Mouse (Mus musculus) forebrain, embryonic 16.5 days (tissue): Measurements from ENCODE around the gene Evi2a. TPM values are rescaled to one million over a fixed set of nuclear protein-coding genes. Genes with fewer than 3 reads are reported as not detected.

Experiments used
- ATAC-seq: fragments of 200-750 bp; cut with Nextera tagmentation; 2 replicates; pipeline ENCODE4 v1.8.0; 2017; ENCODE audit warnings: mild to moderate bottlenecking, moderate library complexity
- H3K27ac ChIP-seq: fragments of 300-500 bp; sonication (generic); 2 replicates; pipeline ENCODE4 v1.5.1; 2014; ENCODE audit warnings: low read length, control low read depth
- H3K27me3 ChIP-seq: fragments of 300-500 bp; sonication (generic); replicated peaks from 2 replicates; pipeline ENCODE4 v1.6.1; 2014; ENCODE audit warnings: low read length; ENCODE audit not compliant: control insufficient read depth, insufficient read depth
- H3K36me3 ChIP-seq: fragments of 300-500 bp; sonication (generic); 2 replicates; pipeline ENCODE4 v1.6.1; 2014; ENCODE audit not compliant: control insufficient read depth, insufficient read depth
- H3K4me1 ChIP-seq: fragments of 300-500 bp; sonication (generic); replicated peaks from 2 replicates; pipeline ENCODE4 v1.6.1; 2014; ENCODE audit warnings: low read length; ENCODE audit not compliant: control insufficient read depth, insufficient read depth
- H3K4me2 ChIP-seq: fragments of 300-500 bp; sonication (generic); 2 replicates; pipeline ENCODE4 v1.6.1; 2014; ENCODE audit warnings: mild to moderate bottlenecking, low read length, control low read depth
- H3K4me3 ChIP-seq: fragments of 300-500 bp; sonication (generic); replicated peaks from 2 replicates; pipeline ENCODE4 v1.5.1; 2014; ENCODE audit warnings: mild to moderate bottlenecking, low read length, control low read depth
- H3K9ac ChIP-seq: fragments of 300-500 bp; sonication (generic); replicated peaks from 2 replicates; pipeline ENCODE4 v1.6.1; 2014; ENCODE audit warnings: low read depth, low read length, control low read depth
- H3K9me3 ChIP-seq: fragments of 300-500 bp; sonication (generic); 2 replicates; pipeline ENCODE4 v1.6.1; 2016; ENCODE audit warnings: low read length; ENCODE audit not compliant: control insufficient read depth
- WGBS: fragments of 180-500 bp; shearing (Covaris S2); extraction: QIAGEN DNeasy Blood & Tissue Kit; methylation state at CpG from one replicate; pipeline ENCODE4 v1.1.7; 2014; 5-methylcytosine and 5-hydroxymethylcytosine counted together
- polyA plus RNA-seq: library from polyadenylated mRNA; unstranded; fragments of >200 nt; fragmentation: Nextera tagmentation; extraction: Ambion mirVana; gene quantifications from 2 replicates; pipeline ENCODE4 v1.2.1, GENCODE M21; 2015

The Evi2a gene
- polyA plus RNA-seq, 1 experiment from 2014 or later: 3.1 TPM

DNA sequence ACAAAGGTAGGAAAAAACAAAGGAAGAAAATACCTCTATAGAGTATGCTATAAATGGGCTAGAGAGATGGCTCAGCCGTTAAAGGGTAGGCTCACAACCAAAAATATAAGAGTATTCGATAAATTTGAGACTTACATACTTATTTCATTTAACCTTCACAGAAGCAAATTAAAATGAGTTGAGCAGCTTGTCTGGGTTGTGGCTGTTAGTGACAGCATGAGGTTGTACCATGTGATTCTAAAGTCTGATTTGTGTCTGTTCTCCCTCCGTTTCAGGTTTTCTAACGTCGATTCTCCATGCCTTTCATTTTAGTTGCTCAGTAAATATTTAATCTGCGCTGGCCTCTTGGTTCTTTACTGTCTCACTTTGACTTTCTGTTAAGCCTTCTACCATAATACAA, 11.1 kb downstream of the Evi2a start:
- ATAC-seq: no peak
- Histone ChIP-seq H3K4me3 (no peak overlapping the region), H3K27me3 (no peaks in the 10 kb centered on the region), H3K36me3 (no peaks in the 10 kb centered on the region), H3K27ac (no peak overlapping the region), H3K9ac (no peak overlapping the region), H3K4me1 (no peaks in the 10 kb centered on the region), H3K4me2 (no peak overlapping the region), H3K9me3 (no peaks in the 10 kb centered on the region)
- WGBS: 85% methylated on average over 6 of the region's 6 CpGs

- no peak for ATAC-seq
- no peaks in the 10 kb centered on the region for H3K9me3 ChIP-seq
- no peaks in the 10 kb centered on the region for H3K27me3 ChIP-seq
- WGBS: 96% methylated on average over 2 of the region's 2 CpGs
- no peaks in the 10 kb centered on the region for H3K36me3 ChIP-seq
- H3K9ac ChIP-seq: no peak overlapping the region
- no peak overlapping the region for H3K4me3 ChIP-seq
- no peaks in the 10 kb centered on the region for H3K4me1 ChIP-seq
- H3K27ac ChIP-seq: no peak overlapping the region
- H3K4me2 ChIP-seq: no peak overlapping the region
Measured at GRCm38 (mm10) chr11:79515798-79516197, 14.6 kb downstream of the Evi2a start.

GRCm38 (mm10) chr11:79515331-79515730, 15.1 kb downstream of the Evi2a start:
- Histone ChIP-seq H3K36me3 (no peaks in the 10 kb centered on the region), H3K4me2 (no peak overlapping the region), H3K4me3 (no peak overlapping the region), H3K4me1 (no peaks in the 10 kb centered on the region), H3K9ac (no peak overlapping the region), H3K27me3 (no peaks in the 10 kb centered on the region), H3K9me3 (no peaks in the 10 kb centered on the region), H3K27ac (no peak overlapping the region)
- 75% methylated on average over 6 of the region's 6 CpGs for WGBS
- ATAC-seq: no peak

DNA sequence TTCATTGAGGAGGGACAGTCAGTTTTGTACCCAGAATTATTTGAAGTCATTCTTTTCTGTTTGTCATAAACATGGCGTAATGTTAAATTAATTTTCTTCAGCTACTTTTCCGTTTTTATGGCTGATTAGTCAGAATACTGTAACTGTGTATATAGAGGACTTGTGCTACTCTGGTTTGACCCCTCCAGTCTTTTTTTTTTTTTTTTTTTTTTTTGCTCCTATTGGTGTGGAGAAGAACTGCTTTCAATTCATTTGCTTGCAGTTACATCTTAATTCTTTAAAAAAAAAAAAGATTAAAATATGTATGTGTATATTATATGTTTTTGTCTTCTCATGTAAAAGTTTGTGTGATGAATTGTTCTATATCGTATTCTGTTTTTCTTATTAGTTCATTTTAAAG, 18.4 kb downstream of the Evi2a start:
- H3K36me3 ChIP-seq: no peaks in the 10 kb centered on the region
- H3K4me1 ChIP-seq: no peaks in the 10 kb centered on the region
- no peak overlapping the region for H3K9ac ChIP-seq
- 93% methylated on average over 3 of the region's 3 CpGs for WGBS
- no peak overlapping the region for H3K4me3 ChIP-seq
- H3K27ac ChIP-seq: no peak overlapping the region
- H3K4me2 ChIP-seq: no peak overlapping the region
- no peaks in the 10 kb centered on the region for H3K27me3 ChIP-seq
- ATAC-seq: no peak
- no peaks in the 10 kb centered on the region for H3K9me3 ChIP-seq

- H3K4me1 ChIP-seq: peaks cover 11% of the 10 kb centered on the region
- 48% methylated on average over 7 of the region's 7 CpGs for WGBS
- no peaks in the 10 kb centered on the region for H3K36me3 ChIP-seq
- no peak for ATAC-seq
- H3K27ac ChIP-seq: no peak overlapping the region
- H3K9me3 ChIP-seq: no peaks in the 10 kb centered on the region
- no peak overlapping the region for H3K9ac ChIP-seq
- no peak overlapping the region for H3K4me3 ChIP-seq
- no peaks in the 10 kb centered on the region for H3K27me3 ChIP-seq
- H3K4me2 ChIP-seq: no peak overlapping the region
Measured at GRCm38 (mm10) chr11:79504506-79504905, 25.9 kb downstream of the Evi2a start.

DNA sequence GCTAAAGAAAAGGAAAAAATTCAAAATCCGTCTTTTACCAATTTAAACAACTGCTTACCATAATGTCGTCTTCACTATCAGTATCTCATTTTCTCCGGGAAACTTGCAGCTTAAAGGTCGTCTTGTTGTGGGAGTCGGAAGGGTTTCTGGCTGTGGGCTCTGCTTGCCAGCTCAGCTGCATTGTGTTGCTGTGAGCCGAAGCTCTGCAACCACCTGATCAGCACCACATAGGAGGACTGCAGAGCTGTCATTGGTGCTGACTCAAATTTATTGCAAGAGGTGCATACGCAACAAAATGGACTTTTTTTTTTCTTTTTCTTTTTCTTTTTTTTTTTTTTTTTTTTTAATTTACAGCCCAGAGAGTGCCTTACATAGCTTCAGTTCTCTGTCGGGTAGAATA, 26.6 kb downstream of the Evi2a start, which contains the start of gene Omg:
Gene Omg (minus strand): TSS at position 240 of the 400 bp plus-strand sequence.
- Histone ChIP-seq H3K36me3 (no peaks in the 10 kb centered on the region), H3K9me3 (no peaks in the 10 kb centered on the region), H3K4me3 (0 out of 2 replicates have a peak within 1 kb of the TSS, but pooled peaks have one; percentile 6), H3K4me1 (peaks cover 11% of the 10 kb centered on the region), H3K9ac (no peak within 1 kb of the TSS), H3K4me2 (peak within 1 kb of the TSS; percentile 21), H3K27ac (0 out of 2 replicates have a peak within 1 kb of the TSS, but pooled peaks have one; percentile 3), H3K27me3 (no peaks in the 10 kb centered on the region)
- WGBS: 16% methylated on average over 8 of the region's 8 CpGs
- peak; percentile 86 for ATAC-seq

GRCm38 (mm10) chr11:79502917-79503316, 27.5 kb downstream of the Evi2a start:
- no peaks in the 10 kb centered on the region for H3K9me3 ChIP-seq
- peaks cover 11% of the 10 kb centered on the region for H3K4me1 ChIP-seq
- no peak for ATAC-seq
- no peaks in the 10 kb centered on the region for H3K36me3 ChIP-seq
- 6% methylated on average over 2 of the region's 2 CpGs for WGBS
- 0 out of 2 replicates have a peak overlapping the region, but pooled peaks have one; percentile 5 for H3K27ac ChIP-seq
- H3K9ac ChIP-seq: no peak overlapping the region
- no peaks in the 10 kb centered on the region for H3K27me3 ChIP-seq
- peak overlapping the region; percentile 0; the same call in 1 of the 2 replicates for H3K4me2 ChIP-seq
- no peak overlapping the region for H3K4me3 ChIP-seq

GRCm38 (mm10) chr11:79494976-79495800, 35.2 kb downstream of the Evi2a start:
- Histone ChIP-seq H3K9ac (no peak overlapping the region), H3K4me3 (no peak overlapping the region), H3K9me3 (no peaks in the 10 kb centered on the region), H3K36me3 (no peaks in the 10 kb centered on the region), H3K27me3 (no peaks in the 10 kb centered on the region), H3K4me2 (no peak overlapping the region), H3K4me1 (peaks cover 5% of the 10 kb centered on the region), H3K27ac (no peak overlapping the region)
- ATAC-seq: peak; percentile 38; the same call in 1 of the 2 replicates
- WGBS: 44% methylated on average over 10 of the region's 10 CpGs

GRCm38 (mm10) chr11:79484721-79485120, 45.7 kb downstream of the Evi2a start:
- no peak overlapping the region for H3K9ac ChIP-seq
- no peak for ATAC-seq
- H3K27me3 ChIP-seq: no peaks in the 10 kb centered on the region
- no peak overlapping the region for H3K4me3 ChIP-seq
- H3K36me3 ChIP-seq: 0 out of 2 replicates have a peak, but pooled peaks cover 7% of the 10 kb centered on the region
- no peak overlapping the region for H3K4me2 ChIP-seq
- no peak overlapping the region for H3K27ac ChIP-seq
- H3K9me3 ChIP-seq: no peaks in the 10 kb centered on the region
- no peaks in the 10 kb centered on the region for H3K4me1 ChIP-seq
